Mouse (Mus musculus): ENCODE data around the gene Kcnk1. TPM values are rescaled to one million over a fixed set of nuclear protein-coding genes. Genes with fewer than 3 reads are reported as not detected.

The Kcnk1 gene
- total and polyA plus RNA-seq, 3 experiments: not detected

DNA sequence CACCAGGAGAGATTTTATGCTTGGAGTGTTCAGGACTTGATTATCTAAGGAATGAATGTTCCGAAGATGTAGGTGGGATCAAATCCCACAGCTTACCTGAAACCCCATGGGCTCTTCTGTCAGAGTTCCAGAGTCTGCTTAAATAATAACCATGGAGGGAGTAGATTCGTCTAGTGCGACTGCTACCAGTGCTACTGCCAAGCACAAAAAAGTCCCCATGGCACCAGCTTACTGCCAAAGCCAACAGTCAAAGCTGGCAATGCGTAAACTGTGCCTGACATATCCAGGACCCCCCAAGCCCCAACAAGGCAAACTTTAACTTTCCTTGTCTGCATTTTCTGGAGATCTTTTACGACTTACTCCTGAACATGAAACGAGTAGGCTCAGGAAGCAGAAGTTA, 32.5 kb downstream of the Kcnk1 start:
- Histone ChIP-seq H3K4me2 (ENCODE audit: insufficient read depth, low read depth, poor library complexity, severe bottlenecking) (no peak overlapping the region), H3K27ac (ENCODE audit: insufficient read depth, low read depth) (no peak overlapping the region), H3K4me1 (ENCODE audit: control insufficient read depth in 1 of 2, insufficient read depth in 2 of 2) (peaks cover 5 to 8% of the 10 kb centered on the region in 2 experiments; a peak in 3 of 4 replicates), H3K27me3 (replicated peaks) (peaks cover 76% of the 10 kb centered on the region), H3K36me3 (replicated peaks in 1 of 2; ENCODE audit: control insufficient read depth in 1 of 2, insufficient read depth in 1 of 2, low read length in 1 of 2) (no peaks in the 10 kb centered on the region), H3K79me2 (replicated peaks; ENCODE audit: control insufficient read depth, extremely low read depth, insufficient read depth, poor library complexity, severe bottlenecking) (no peaks in the 10 kb centered on the region; the same call in 1 of the 2 replicates), H3K9me3 (replicated peaks; ENCODE audit: low read length) (no peaks in the 10 kb centered on the region), H3K9ac (ENCODE audit: insufficient read depth, low read depth) (no peak overlapping the region), H3K4me3 (replicated peaks in 1 of 3; ENCODE audit: low read depth in 2 of 3, low read length in 2 of 3, poor library complexity in 1 of 3) (no peak overlapping the region)
- no peak for DNase-seq (ENCODE audit: extremely low read depth)
- dilution Hi-C loops (cut with MboI; ENCODE audit: extremely low pct_ligation_motif_present, extremely low pct_unique_long_range_greater_than_20kb, low sequenced_read_pairs) (no loop called here), in situ Hi-C loops (cut with MboI; ENCODE audit: low pct_ligation_motif_present, low pct_unique_long_range_greater_than_20kb, low sequenced_read_pairs) (no loop called here)
- TF ChIP-seq SMC3 (IDR thresholded peaks at IDR 0.05; ENCODE audit: low read depth, low read length) (no peak), JUN (IDR thresholded peaks at IDR 0.05; ENCODE audit: insufficient read depth, low read depth, low read length) (no peak), MAZ (IDR thresholded peaks at IDR 0.05; ENCODE audit: low read depth, low read length) (no peak), ELF1 (IDR thresholded peaks at IDR 0.05; ENCODE audit: low read depth, low read length) (no peak)

- no peak overlapping the region for H3K9ac ChIP-seq (ENCODE audit: insufficient read depth, low read depth)
- H3K9me3 ChIP-seq (replicated peaks; ENCODE audit: low read length): no peaks in the 10 kb centered on the region
- H3K4me2 ChIP-seq (ENCODE audit: insufficient read depth, low read depth, poor library complexity, severe bottlenecking): no peak overlapping the region
- no peak overlapping the region for H3K4me3 ChIP-seq (replicated peaks in 1 of 3; ENCODE audit: low read depth in 2 of 3, low read length in 2 of 3, poor library complexity in 1 of 3)
- in situ Hi-C loops (cut with MboI; ENCODE audit: low pct_ligation_motif_present, low pct_unique_long_range_greater_than_20kb, low sequenced_read_pairs): no loop called here
- no peak overlapping the region for H3K27ac ChIP-seq (ENCODE audit: insufficient read depth, low read depth)
- H3K4me1 ChIP-seq (ENCODE audit: control insufficient read depth in 1 of 2, insufficient read depth in 2 of 2): peaks cover 5 to 8% of the 10 kb centered on the region in 2 experiments; a peak in 3 of 4 replicates
- no peaks in the 10 kb centered on the region; the same call in 1 of the 2 replicates for H3K79me2 ChIP-seq (replicated peaks; ENCODE audit: control insufficient read depth, extremely low read depth, insufficient read depth, poor library complexity, severe bottlenecking)
- no peak for DNase-seq (ENCODE audit: extremely low read depth)
- TF ChIP-seq RAD21 (IDR thresholded peaks at IDR 0.05; ENCODE audit: low read depth, low read length): no peak
- no peak for TF ChIP-seq MAFK (IDR thresholded peaks at IDR 0.05; ENCODE audit: insufficient replicate concordance, low read length)
- no peak for TF ChIP-seq MEF2A (IDR thresholded peaks at IDR 0.05; ENCODE audit: borderline replicate concordance, low read depth, low read length)
- no peak for TF ChIP-seq MAX (IDR thresholded peaks at IDR 0.05; ENCODE audit: low read length)
- no peak for TF ChIP-seq TCF12 (IDR thresholded peaks at IDR 0.05; ENCODE audit: low read depth, low read length)
- no peak for TF ChIP-seq CHD2 (IDR thresholded peaks at IDR 0.05; ENCODE audit: low read length)
- TF ChIP-seq SMC3 (IDR thresholded peaks at IDR 0.05; ENCODE audit: low read depth, low read length): no peak
- TF ChIP-seq ZNF384 (IDR thresholded peaks at IDR 0.05; ENCODE audit: low read depth, low read length): no peak
- TF ChIP-seq ZKSCAN1 (IDR thresholded peaks at IDR 0.05; ENCODE audit: borderline replicate concordance, low read depth, low read length): no peak
- TF ChIP-seq E2F4 (IDR thresholded peaks at IDR 0.05; ENCODE audit: insufficient replicate concordance, low read depth, low read length): no peak
- dilution Hi-C loops (cut with MboI; ENCODE audit: extremely low pct_ligation_motif_present, extremely low pct_unique_long_range_greater_than_20kb, low sequenced_read_pairs): no loop called here
- peaks cover 86% of the 10 kb centered on the region for H3K27me3 ChIP-seq (replicated peaks)
- no peaks in the 10 kb centered on the region for H3K36me3 ChIP-seq (replicated peaks in 1 of 2; ENCODE audit: control insufficient read depth in 1 of 2, insufficient read depth in 1 of 2, low read length in 1 of 2)
Observed at GRCm38 (mm10) chr8:126028941-126029340, 34.0 kb downstream of the Kcnk1 start.

DNA sequence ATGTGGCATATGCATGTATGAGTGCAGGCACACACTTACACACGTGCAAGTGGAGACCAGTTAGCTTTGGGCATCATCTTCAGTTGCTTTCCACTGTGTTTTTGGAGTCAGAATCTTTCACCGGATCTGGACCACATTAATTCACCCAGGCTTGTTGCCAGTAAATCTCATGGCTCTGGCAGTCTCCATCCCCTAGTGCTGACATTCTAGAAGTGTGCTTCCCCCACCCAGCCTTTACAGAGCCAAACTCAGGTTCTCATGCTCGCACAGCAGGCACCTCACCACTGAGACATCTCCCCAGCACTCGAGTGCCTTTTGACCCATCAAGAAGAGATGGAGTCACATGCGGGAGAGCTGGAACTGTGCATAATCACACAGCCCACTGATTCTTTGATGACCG, 37.8 kb downstream of the Kcnk1 start:
- Histone ChIP-seq H3K9ac (ENCODE audit: insufficient read depth, low read depth) (no peak overlapping the region), H3K4me1 (ENCODE audit: control insufficient read depth in 1 of 2, insufficient read depth in 2 of 2) (no peaks in the 10 kb centered on the region), H3K27ac (ENCODE audit: insufficient read depth, low read depth) (no peak overlapping the region), H3K4me3 (replicated peaks in 1 of 3; ENCODE audit: low read depth in 2 of 3, low read length in 2 of 3, poor library complexity in 1 of 3) (no peak overlapping the region), H3K27me3 (replicated peaks) (peaks cover 86% of the 10 kb centered on the region), H3K9me3 (replicated peaks; ENCODE audit: low read length) (no peaks in the 10 kb centered on the region), H3K4me2 (ENCODE audit: insufficient read depth, low read depth, poor library complexity, severe bottlenecking) (no peak overlapping the region), H3K36me3 (replicated peaks in 1 of 2; ENCODE audit: control insufficient read depth in 1 of 2, insufficient read depth in 1 of 2, low read length in 1 of 2) (no peaks in the 10 kb centered on the region), H3K79me2 (replicated peaks; ENCODE audit: control insufficient read depth, extremely low read depth, insufficient read depth, poor library complexity, severe bottlenecking) (no peaks in the 10 kb centered on the region)
- no peak for DNase-seq (ENCODE audit: extremely low read depth)
- in situ Hi-C loops (cut with MboI; ENCODE audit: low pct_ligation_motif_present, low pct_unique_long_range_greater_than_20kb, low sequenced_read_pairs) (no loop called here), dilution Hi-C loops (cut with MboI; ENCODE audit: extremely low pct_ligation_motif_present, extremely low pct_unique_long_range_greater_than_20kb, low sequenced_read_pairs) (no loop called here)
- TF ChIP-seq MAFK (IDR thresholded peaks at IDR 0.05; ENCODE audit: insufficient replicate concordance, low read length) (no peak), ELF1 (IDR thresholded peaks at IDR 0.05; ENCODE audit: low read depth, low read length) (no peak), MAZ (IDR thresholded peaks at IDR 0.05; ENCODE audit: low read depth, low read length) (no peak), CHD2 (IDR thresholded peaks at IDR 0.05; ENCODE audit: low read length) (no peak), JUND (conservative IDR thresholded peaks at IDR 0.05; ENCODE audit: low read depth, low read length) (no peak), HCFC1 (IDR thresholded peaks at IDR 0.05; ENCODE audit: low read depth, low read length) (no peak), USF1 (IDR thresholded peaks at IDR 0.05; ENCODE audit: low read depth, low read length) (no peak), EP300 (IDR thresholded peaks at IDR 0.05; ENCODE audit: low read length) (no peak), SIN3A (IDR thresholded peaks at IDR 0.05; ENCODE audit: low read length) (no peak), CHD1 (IDR thresholded peaks at IDR 0.05; ENCODE audit: low read depth, low read length) (no peak), TBP (conservative IDR thresholded peaks at IDR 0.05; ENCODE audit: low read depth, low read length) (no peak), MAX (IDR thresholded peaks at IDR 0.05; ENCODE audit: low read length) (no peak), ZC3H11A (IDR thresholded peaks at IDR 0.05; ENCODE audit: low read depth, low read length) (no peak), KAT2A (IDR thresholded peaks at IDR 0.05; ENCODE audit: insufficient replicate concordance, low read length) (no peak), CTCF (conservative IDR thresholded peaks at IDR 0.05 in 1 of 2, IDR thresholded peaks at IDR 0.05 in 1 of 2; ENCODE audit: low read depth in 2 of 2, low read length in 2 of 2) (no peak), RCOR1 (conservative IDR thresholded peaks at IDR 0.05; ENCODE audit: low read depth, low read length) (no peak), MYC (IDR thresholded peaks at IDR 0.05; ENCODE audit: low read depth, low read length) (no peak), PAX5 (IDR thresholded peaks at IDR 0.05; ENCODE audit: low read length) (no peak), NELFE (IDR thresholded peaks at IDR 0.05; ENCODE audit: low read depth, low read length) (no peak)

Measured in CH12.LX (cell line).